23 mouse cellular contexts compared by ENCODE assay signal in the genomic region with DNA sequence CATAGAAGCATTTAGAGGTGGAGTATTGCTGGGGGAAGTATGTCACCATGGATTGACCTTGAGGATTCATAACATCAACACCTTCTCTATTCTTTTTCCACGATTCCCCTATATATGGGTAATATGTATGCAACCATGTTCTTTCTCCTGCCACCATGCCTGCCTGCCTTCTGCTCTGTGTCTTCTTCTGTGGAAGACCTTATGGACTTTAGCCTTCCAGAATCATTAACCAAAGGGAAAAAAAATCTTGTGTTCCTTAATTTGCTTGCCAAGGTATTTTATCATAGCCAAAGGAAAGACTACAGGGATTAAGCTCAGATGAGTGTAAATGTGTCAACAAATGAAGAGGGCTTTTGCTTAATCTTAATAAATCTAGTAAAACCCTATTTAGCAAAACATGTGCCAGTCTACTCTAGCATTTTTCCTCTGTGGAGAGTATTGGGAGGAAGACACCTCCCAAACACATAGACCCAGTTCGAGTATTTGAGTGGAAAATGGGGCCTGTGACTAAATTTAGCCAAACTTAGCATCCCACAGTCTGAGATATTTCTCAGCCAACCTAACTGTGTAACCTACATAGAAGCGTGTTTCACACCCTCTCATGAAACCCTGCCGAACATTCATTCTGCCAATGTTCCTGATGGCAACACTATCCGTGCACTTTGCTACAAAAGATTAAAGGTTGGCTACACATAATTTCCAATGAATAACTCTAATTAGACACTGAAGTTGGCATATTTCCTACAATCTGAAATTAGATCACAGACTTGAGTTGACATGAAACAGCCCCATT.
DNase-seq lines count a peak whose midpoint lies in the region; ATAC-seq lines count a peak whose summit lies in the region.
"Had no signal": no experiment of that assay in that cellular context is flagged by ENCODE, and none has a peak within 500 bp of the region (broad histone marks: within the 10 kb centered on the region; RNA-seq: fewer than 3 reads in every experiment).

No protein-coding gene starts in this region.

- 0 out of 2 replicates have a peak, but pooled peaks cover 3% of the 10 kb centered on the region for H3K4me1 ChIP-seq in forebrain, embryonic 15.5 days
- no peaks in the 10 kb centered on the region for H3K4me1 ChIP-seq in forebrain, embryonic 11.5 days (replicated peaks; ENCODE audit: control insufficient read depth, insufficient read depth, low read length)
- H3K4me1 ChIP-seq in liver, embryonic 11.5 days (replicated peaks; ENCODE audit: control insufficient read depth, insufficient read depth, low read length), result no peaks in the 10 kb centered on the region
- H3K4me1 ChIP-seq: heart, embryonic 15.5 days; hindbrain, embryonic 13.5 days; limb, embryonic 13.5 days; liver, embryonic 13.5 days had no signal

- no peaks in the 10 kb centered on the region for H3K9me3 ChIP-seq in forebrain, embryonic 15.5 days
- no peaks in the 10 kb centered on the region for H3K9me3 ChIP-seq in forebrain, embryonic 11.5 days (ENCODE audit: control insufficient read depth, low read length)
- no peaks in the 10 kb centered on the region for H3K9me3 ChIP-seq in liver, embryonic 11.5 days (ENCODE audit: control insufficient read depth, low read length)
- H3K9me3 ChIP-seq: heart, embryonic 15.5 days; hindbrain, embryonic 13.5 days; limb, embryonic 13.5 days; liver, embryonic 13.5 days had no signal

- H3K36me3 ChIP-seq in forebrain, embryonic 15.5 days, result no peaks in the 10 kb centered on the region
- H3K36me3 ChIP-seq in forebrain, embryonic 11.5 days (ENCODE audit: control insufficient read depth, insufficient read depth, low read length), result no peaks in the 10 kb centered on the region
- no peaks in the 10 kb centered on the region for H3K36me3 ChIP-seq in liver, embryonic 11.5 days (ENCODE audit: control insufficient read depth, insufficient read depth, low read length)
- H3K36me3 ChIP-seq: heart, embryonic 15.5 days; hindbrain, embryonic 13.5 days; limb, embryonic 13.5 days; liver, embryonic 13.5 days had no signal

- H3K9ac ChIP-seq in forebrain, embryonic 15.5 days (replicated peaks), result no peak overlapping the region
- no peak overlapping the region for H3K9ac ChIP-seq in forebrain, embryonic 11.5 days (ENCODE audit: low read length)
- H3K9ac ChIP-seq in liver, embryonic 11.5 days (ENCODE audit: low read depth, low read length), result no peak overlapping the region
- H3K9ac ChIP-seq: heart, embryonic 15.5 days; hindbrain, embryonic 13.5 days; limb, embryonic 13.5 days; liver, embryonic 13.5 days had no signal

- no peak; the same call in 1 of the 2 replicates for ATAC-seq in forebrain, embryonic 15.5 days (replicated peaks)
- ATAC-seq in forebrain, embryonic 11.5 days (replicated peaks; ENCODE audit: low FRiP score), result no peak
- ATAC-seq in liver, embryonic 11.5 days (replicated peaks; ENCODE audit: low FRiP score), result no peak
- ATAC-seq: Patski had no signal

- whole genome bisulfite sequencing in forebrain, embryonic 15.5 days, result 74% methylated on average over 5 of the region's 5 CpGs
- 92% methylated on average over 5 of the region's 5 CpGs for WGBS in forebrain, embryonic 11.5 days
- 84% methylated on average over 5 of the region's 5 CpGs for WGBS in liver, embryonic 11.5 days

- H3K27ac ChIP-seq in forebrain, embryonic 15.5 days (replicated peaks), result peak overlapping the region; percentile 40; the same call in 1 of the 2 replicates
- H3K27ac ChIP-seq in forebrain, embryonic 11.5 days (ENCODE audit: low read depth, low read length), result no peak overlapping the region
- H3K27ac ChIP-seq in liver, embryonic 11.5 days (ENCODE audit: low read depth, low read length), result no peak overlapping the region
- H3K27ac ChIP-seq: heart, embryonic 15.5 days; hindbrain, embryonic 13.5 days; kidney, postnatal 0 days; limb, embryonic 13.5 days; liver, embryonic 13.5 days had no signal

- no peak overlapping the region for H3K4me3 ChIP-seq in forebrain, embryonic 15.5 days
- H3K4me3 ChIP-seq in forebrain, embryonic 11.5 days (ENCODE audit: low read depth, low read length), result no peak overlapping the region
- no peak overlapping the region for H3K4me3 ChIP-seq in liver, embryonic 11.5 days (ENCODE audit: low read depth, low read length)
- H3K4me3 ChIP-seq: heart, embryonic 15.5 days; hindbrain, embryonic 13.5 days; limb, embryonic 13.5 days; liver, embryonic 13.5 days had no signal

- H3K27me3 ChIP-seq in forebrain, embryonic 15.5 days, result no peaks in the 10 kb centered on the region
- no peaks in the 10 kb centered on the region for H3K27me3 ChIP-seq in forebrain, embryonic 11.5 days (ENCODE audit: control insufficient read depth, insufficient read depth, low read length)
- H3K27me3 ChIP-seq in liver, embryonic 11.5 days (replicated peaks; ENCODE audit: control insufficient read depth, insufficient read depth, low read length), result no peaks in the 10 kb centered on the region
- H3K27me3 ChIP-seq: heart, embryonic 15.5 days; hindbrain, embryonic 13.5 days; limb, embryonic 13.5 days; liver, embryonic 13.5 days; Patski had no signal

- DNase-seq in forebrain, embryonic 11.5 days (ENCODE audit: low spot score), result no peak
- peak; percentile 83 for DNase-seq in kidney, adult 9 months
- DNase-seq in kidney, adult 18-20 months, result no peak
- DNase-seq in brain, adult 2 months (ENCODE audit: low read depth, low spot score), result peak; percentile 58
- DNase-seq in kidney, postnatal 36 days, result peak; percentile 24 to 57
- no peak for DNase-seq in liver, embryonic 11.5 days (ENCODE audit: low spot score)
- DNase-seq: cerebellum, adult 18-20 months; cerebellum, postnatal 36 days; embryo, embryonic 11 days; heart, postnatal 36 days; layer of hippocampus, adult 9-11 months; liver, embryonic 13.5 days; lung, adult 2 months; lung, postnatal 14 days; midbrain, embryonic 14.5 days; right cerebral cortex, postnatal 25 days; spleen, adult 18-20 months had no signal

- H3K4me2 ChIP-seq in forebrain, embryonic 15.5 days (replicated peaks), result no peak overlapping the region
- no peak overlapping the region for H3K4me2 ChIP-seq in forebrain, embryonic 11.5 days (ENCODE audit: low read depth, low read length, severe bottlenecking)
- H3K4me2 ChIP-seq in liver, embryonic 11.5 days, result no peak overlapping the region
- H3K4me2 ChIP-seq: heart, embryonic 15.5 days; hindbrain, embryonic 13.5 days; limb, embryonic 13.5 days; liver, embryonic 13.5 days had no signal

Comparison
In these comparisons a context has a peak if more than half of its experiments do, and no peak if none do; other contexts are left out.
1. DNase-seq: peak in kidney, adult 9 months (single experiment), brain, adult 2 months (single experiment) and kidney, postnatal 36 days (2 of 2); none in forebrain, embryonic 11.5 days (single experiment), kidney, adult 18-20 months (single experiment) and liver, embryonic 11.5 days (single experiment).